Mouse (Mus musculus): ENCODE results near the gene Catsperz. TPM values are rescaled to one million over a fixed set of nuclear protein-coding genes. Genes with fewer than 3 reads are reported as not detected.

Catsperz gene
- polyA plus RNA-seq, 1 experiment from 2014 or later = 0.70 TPM

- Histone ChIP-seq H3K4me3 (ENCODE audit: low read depth, low read length) (peak overlapping the region; percentile 74), H3K36me3 (ENCODE audit: control insufficient read depth, insufficient read depth, low read length) (peaks cover 52% of the 10 kb centered on the region), H3K27ac (ENCODE audit: low read depth) (peak overlapping the region; percentile 99), H3K9ac (ENCODE audit: low read length) (peak overlapping the region; percentile 74), H3K4me2 (ENCODE audit: low read length) (peak overlapping the region; percentile 78), H3K9me3 (ENCODE audit: control insufficient read depth, low read length) (no peaks in the 10 kb centered on the region), H3K4me1 (replicated peaks; ENCODE audit: control insufficient read depth, insufficient read depth, low read length) (peaks cover 18% of the 10 kb centered on the region), H3K27me3 (replicated peaks; ENCODE audit: control insufficient read depth, insufficient read depth, low read length) (no peaks in the 10 kb centered on the region)
- WGBS = 8% methylated on average over 11 of the region's 11 CpGs
- DNase-seq (ENCODE audit: low spot score) (no peak), ATAC-seq (replicated peaks; ENCODE audit: low FRiP score, low TSS enrichment, low read depth) (no peak)
These were observed 16.2 kb downstream of the Catsperz start for GRCm38 (mm10) chr19:6909021-6909420.

DNA sequence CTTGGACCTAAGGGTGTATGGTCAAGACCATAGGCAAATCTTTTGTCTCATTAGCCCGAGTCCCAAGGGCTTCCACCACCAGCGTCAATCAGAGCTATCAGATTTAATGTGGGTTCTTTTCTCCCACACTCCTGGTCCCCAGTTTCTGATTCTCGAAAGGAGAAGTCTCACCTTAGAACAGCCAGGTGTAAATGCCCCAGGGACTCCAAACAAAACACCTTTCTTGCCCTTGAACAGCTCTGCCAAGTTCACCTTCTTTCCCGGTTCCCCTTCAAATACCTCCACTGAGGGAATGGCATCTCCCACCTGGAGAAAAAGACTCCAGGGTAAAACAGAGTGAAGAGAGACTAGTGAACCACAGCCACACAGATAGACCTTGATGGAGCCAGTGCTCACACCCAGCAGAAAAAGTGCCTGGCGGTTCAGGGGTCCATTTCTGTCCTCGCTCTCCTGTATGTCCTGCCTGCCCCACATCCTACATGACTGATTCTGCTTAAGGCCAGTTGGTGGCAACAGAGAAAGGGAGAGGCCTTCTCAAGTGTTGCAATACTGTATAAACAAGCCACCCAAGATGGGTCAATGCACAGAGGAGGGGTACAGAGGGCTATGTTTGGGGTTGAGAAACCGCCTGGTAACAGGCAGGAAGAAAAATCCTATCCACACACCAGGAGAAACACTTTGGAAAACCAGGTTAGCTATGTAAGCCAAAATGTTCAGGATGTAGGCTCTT, 17.2 kb downstream of the Catsperz start:
- H3K9ac ChIP-seq (ENCODE audit: low read length) = peak overlapping the region; percentile 74; the same call in 1 of the 2 replicates
- H3K4me1 ChIP-seq (replicated peaks; ENCODE audit: control insufficient read depth, insufficient read depth, low read length) = peaks cover 18% of the 10 kb centered on the region
- H3K27ac ChIP-seq (ENCODE audit: low read depth) = no peak overlapping the region
- peaks cover 44% of the 10 kb centered on the region for H3K36me3 ChIP-seq (ENCODE audit: control insufficient read depth, insufficient read depth, low read length)
- H3K4me2 ChIP-seq (ENCODE audit: low read length) = peak overlapping the region; percentile 78
- WGBS = 90% methylated on average over 7 of the region's 7 CpGs
- no peak for ATAC-seq (replicated peaks; ENCODE audit: low FRiP score, low TSS enrichment, low read depth)
- no peak for DNase-seq (ENCODE audit: low spot score)
- H3K27me3 ChIP-seq (replicated peaks; ENCODE audit: control insufficient read depth, insufficient read depth, low read length) = no peaks in the 10 kb centered on the region
- peak overlapping the region; percentile 74 for H3K4me3 ChIP-seq (ENCODE audit: low read depth, low read length)
- H3K9me3 ChIP-seq (ENCODE audit: control insufficient read depth, low read length) = no peaks in the 10 kb centered on the region

GRCm38 (mm10) chr19:6907094-6907493, 18.1 kb downstream of the Catsperz start:
- peaks cover 35% of the 10 kb centered on the region for H3K36me3 ChIP-seq (ENCODE audit: control insufficient read depth, insufficient read depth, low read length)
- no peaks in the 10 kb centered on the region for H3K27me3 ChIP-seq (replicated peaks; ENCODE audit: control insufficient read depth, insufficient read depth, low read length)
- H3K4me2 ChIP-seq (ENCODE audit: low read length) = no peak overlapping the region
- no peak overlapping the region for H3K9ac ChIP-seq (ENCODE audit: low read length)
- peaks cover 18% of the 10 kb centered on the region for H3K4me1 ChIP-seq (replicated peaks; ENCODE audit: control insufficient read depth, insufficient read depth, low read length)
- no peak for DNase-seq (ENCODE audit: low spot score)
- H3K27ac ChIP-seq (ENCODE audit: low read depth) = no peak overlapping the region
- no peak overlapping the region for H3K4me3 ChIP-seq (ENCODE audit: low read depth, low read length)
- no peak for ATAC-seq (replicated peaks; ENCODE audit: low FRiP score, low TSS enrichment, low read depth)
- WGBS = 95% methylated on average over 8 of the region's 8 CpGs
- no peaks in the 10 kb centered on the region for H3K9me3 ChIP-seq (ENCODE audit: control insufficient read depth, low read length)

- H3K4me2 ChIP-seq (ENCODE audit: low read length) = no peak overlapping the region
- ATAC-seq (replicated peaks; ENCODE audit: low FRiP score, low TSS enrichment, low read depth) = no peak
- H3K4me1 ChIP-seq (replicated peaks; ENCODE audit: control insufficient read depth, insufficient read depth, low read length) = peaks cover 17% of the 10 kb centered on the region
- H3K27me3 ChIP-seq (replicated peaks; ENCODE audit: control insufficient read depth, insufficient read depth, low read length) = no peaks in the 10 kb centered on the region
- 90% methylated on average over 3 of the region's 3 CpGs for WGBS
- peaks cover 26% of the 10 kb centered on the region for H3K36me3 ChIP-seq (ENCODE audit: control insufficient read depth, insufficient read depth, low read length)
- H3K9me3 ChIP-seq (ENCODE audit: control insufficient read depth, low read length) = no peaks in the 10 kb centered on the region
- no peak for DNase-seq (ENCODE audit: low spot score)
- no peak overlapping the region for H3K9ac ChIP-seq (ENCODE audit: low read length)
- no peak overlapping the region for H3K27ac ChIP-seq (ENCODE audit: low read depth)
- no peak overlapping the region for H3K4me3 ChIP-seq (ENCODE audit: low read depth, low read length)
These were observed 19.0 kb downstream of the Catsperz start for GRCm38 (mm10) chr19:6906199-6906598.

DNA sequence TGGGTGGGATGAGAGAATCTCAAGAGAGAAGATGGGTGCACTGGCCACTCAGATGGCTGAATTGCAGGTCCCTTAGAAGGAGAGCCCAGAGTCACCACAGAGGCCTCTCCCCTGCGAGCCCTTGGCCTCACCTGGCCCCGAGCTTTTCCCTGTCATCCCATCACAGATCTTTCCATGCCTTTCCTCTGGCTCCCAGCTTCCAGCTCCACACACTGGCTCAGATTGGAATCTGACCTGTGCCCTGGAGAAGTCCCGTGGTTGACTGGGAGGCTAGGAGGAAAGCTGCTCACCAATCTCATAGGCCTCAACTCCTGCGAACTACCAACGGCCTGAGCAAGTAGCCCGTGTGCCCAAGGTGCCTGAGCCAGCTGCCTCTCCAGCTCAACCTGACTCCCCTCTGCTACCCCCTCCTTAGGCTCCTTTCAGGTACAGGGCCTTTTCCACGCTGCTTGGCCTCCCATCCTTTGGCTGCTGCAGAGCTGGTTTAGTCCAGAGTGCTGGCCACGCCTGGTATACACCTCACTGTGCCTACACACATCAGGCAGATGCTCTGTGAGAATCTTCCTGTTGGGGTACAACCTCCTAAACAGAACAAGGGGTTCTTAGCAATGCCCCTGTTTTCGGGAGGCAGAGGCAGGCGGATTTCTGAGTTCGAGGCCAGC, 19.6 kb downstream of the Catsperz start:
- no peak for ATAC-seq (replicated peaks; ENCODE audit: low FRiP score, low TSS enrichment, low read depth)
- 92% methylated on average over 11 of the region's 11 CpGs for WGBS
- H3K27ac ChIP-seq (ENCODE audit: low read depth) = no peak overlapping the region

GRCm38 (mm10) chr19:6904846-6905245, 20.3 kb downstream of the Catsperz start:
- Histone ChIP-seq H3K36me3 (ENCODE audit: control insufficient read depth, insufficient read depth, low read length) (peaks cover 23% of the 10 kb centered on the region), H3K27me3 (replicated peaks; ENCODE audit: control insufficient read depth, insufficient read depth, low read length) (no peaks in the 10 kb centered on the region), H3K9ac (ENCODE audit: low read length) (no peak overlapping the region), H3K4me2 (ENCODE audit: low read length) (no peak overlapping the region), H3K27ac (ENCODE audit: low read depth) (no peak overlapping the region), H3K9me3 (ENCODE audit: control insufficient read depth, low read length) (0 out of 2 replicates have a peak, but pooled peaks cover 3% of the 10 kb centered on the region), H3K4me1 (replicated peaks; ENCODE audit: control insufficient read depth, insufficient read depth, low read length) (peaks cover 13% of the 10 kb centered on the region), H3K4me3 (ENCODE audit: low read depth, low read length) (no peak overlapping the region)
- WGBS = 81% methylated on average over 2 of the region's 2 CpGs
- DNase-seq (ENCODE audit: low spot score) (no peak), ATAC-seq (replicated peaks; ENCODE audit: low FRiP score, low TSS enrichment, low read depth) (no peak)

More for the DNA sequence above, 19.6 kb downstream of the Catsperz start:
- Histone ChIP-seq H3K9me3 (ENCODE audit: control insufficient read depth, low read length) (no peaks in the 10 kb centered on the region), H3K36me3 (ENCODE audit: control insufficient read depth, insufficient read depth, low read length) (peaks cover 23% of the 10 kb centered on the region), H3K9ac (ENCODE audit: low read length) (no peak overlapping the region), H3K4me1 (replicated peaks; ENCODE audit: control insufficient read depth, insufficient read depth, low read length) (peaks cover 13% of the 10 kb centered on the region), H3K4me2 (ENCODE audit: low read length) (no peak overlapping the region), H3K27me3 (replicated peaks; ENCODE audit: control insufficient read depth, insufficient read depth, low read length) (no peaks in the 10 kb centered on the region), H3K4me3 (ENCODE audit: low read depth, low read length) (no peak overlapping the region)
- DNase-seq (ENCODE audit: low spot score) = no peak

DNA sequence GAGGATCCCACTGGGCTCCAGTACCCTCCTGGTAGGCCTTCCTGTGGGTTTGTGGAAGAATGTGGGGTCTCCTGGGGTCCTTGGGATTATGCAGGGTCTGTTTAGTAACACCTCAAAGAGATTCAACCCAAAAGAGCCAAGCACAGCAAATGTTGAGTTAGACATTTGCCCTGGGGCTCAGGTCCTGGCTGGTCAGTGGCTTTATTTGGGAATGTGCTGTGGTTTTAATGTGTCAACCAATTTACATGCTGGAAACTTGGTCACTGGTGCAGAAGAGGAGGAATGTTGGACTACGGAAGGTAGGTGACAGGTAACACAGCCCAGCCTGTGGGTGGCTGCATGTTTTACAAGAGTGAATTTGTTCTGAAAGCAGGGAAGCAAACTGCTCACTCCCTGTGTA, 22.1 kb downstream of the Catsperz start:
- Histone ChIP-seq H3K9ac (ENCODE audit: low read length) (no peak overlapping the region), H3K4me2 (ENCODE audit: low read length) (no peak overlapping the region), H3K36me3 (ENCODE audit: control insufficient read depth, insufficient read depth, low read length) (peaks cover 23% of the 10 kb centered on the region), H3K4me1 (replicated peaks; ENCODE audit: control insufficient read depth, insufficient read depth, low read length) (peaks cover 2% of the 10 kb centered on the region), H3K27me3 (replicated peaks; ENCODE audit: control insufficient read depth, insufficient read depth, low read length) (no peaks in the 10 kb centered on the region), H3K27ac (ENCODE audit: low read depth) (no peak overlapping the region), H3K4me3 (ENCODE audit: low read depth, low read length) (no peak overlapping the region), H3K9me3 (ENCODE audit: control insufficient read depth, low read length) (0 out of 2 replicates have a peak, but pooled peaks cover 3% of the 10 kb centered on the region)
- 85% methylated on average over 1 of the region's 1 CpGs for WGBS
- ATAC-seq (replicated peaks; ENCODE audit: low FRiP score, low TSS enrichment, low read depth) = no peak
- DNase-seq (ENCODE audit: low spot score) = no peak

DNA sequence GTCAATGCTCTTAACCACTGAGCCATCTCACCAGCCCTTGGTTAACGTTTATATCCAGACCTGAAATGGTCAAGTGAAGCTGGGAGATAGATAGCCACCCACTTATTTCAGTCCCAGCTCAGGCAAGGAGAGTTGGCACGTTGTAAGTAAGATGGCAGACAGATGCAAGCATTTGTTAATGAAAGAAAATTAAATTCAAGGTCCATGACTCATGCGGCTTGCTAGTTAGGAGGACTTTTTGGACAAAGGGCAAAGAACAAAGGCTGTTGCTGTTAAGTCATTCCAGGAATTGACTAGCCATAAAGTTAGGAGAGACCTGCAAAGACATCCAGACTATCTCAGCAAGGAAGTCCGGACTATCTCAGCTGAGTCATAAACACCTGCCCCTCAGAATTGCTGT, 25.5 kb downstream of the Catsperz start:
- WGBS = 73% methylated on average over 4 of the region's 4 CpGs
- DNase-seq (ENCODE audit: low spot score) (no peak), ATAC-seq (replicated peaks; ENCODE audit: low FRiP score, low TSS enrichment, low read depth) (no peak)
- Histone ChIP-seq H3K4me3 (ENCODE audit: low read depth, low read length) (no peak overlapping the region), H3K9ac (ENCODE audit: low read length) (no peak overlapping the region), H3K36me3 (ENCODE audit: control insufficient read depth, insufficient read depth, low read length) (no peaks in the 10 kb centered on the region), H3K27me3 (replicated peaks; ENCODE audit: control insufficient read depth, insufficient read depth, low read length) (no peaks in the 10 kb centered on the region), H3K4me1 (replicated peaks; ENCODE audit: control insufficient read depth, insufficient read depth, low read length) (no peaks in the 10 kb centered on the region), H3K4me2 (ENCODE audit: low read length) (no peak overlapping the region), H3K9me3 (ENCODE audit: control insufficient read depth, low read length) (0 out of 2 replicates have a peak, but pooled peaks cover 5% of the 10 kb centered on the region), H3K27ac (ENCODE audit: low read depth) (no peak overlapping the region)

Measured in intestine, embryonic 14.5 days (tissue).